Mouse (Mus musculus) ovary, postnatal 14 days (tissue): ENCODE results near the gene Adamts4.
"Not testable (repeated sequence)": the region's sequence is repeated elsewhere in the genome, so short reads cannot be mapped to it uniquely, and the experiment has no call there.

Experiments
- DNase-seq: peaks from one replicate; pipeline ENCODE4 v3.0.0; 2022; ENCODE audit warnings: low spot score

Gene Adamts4

DNA sequence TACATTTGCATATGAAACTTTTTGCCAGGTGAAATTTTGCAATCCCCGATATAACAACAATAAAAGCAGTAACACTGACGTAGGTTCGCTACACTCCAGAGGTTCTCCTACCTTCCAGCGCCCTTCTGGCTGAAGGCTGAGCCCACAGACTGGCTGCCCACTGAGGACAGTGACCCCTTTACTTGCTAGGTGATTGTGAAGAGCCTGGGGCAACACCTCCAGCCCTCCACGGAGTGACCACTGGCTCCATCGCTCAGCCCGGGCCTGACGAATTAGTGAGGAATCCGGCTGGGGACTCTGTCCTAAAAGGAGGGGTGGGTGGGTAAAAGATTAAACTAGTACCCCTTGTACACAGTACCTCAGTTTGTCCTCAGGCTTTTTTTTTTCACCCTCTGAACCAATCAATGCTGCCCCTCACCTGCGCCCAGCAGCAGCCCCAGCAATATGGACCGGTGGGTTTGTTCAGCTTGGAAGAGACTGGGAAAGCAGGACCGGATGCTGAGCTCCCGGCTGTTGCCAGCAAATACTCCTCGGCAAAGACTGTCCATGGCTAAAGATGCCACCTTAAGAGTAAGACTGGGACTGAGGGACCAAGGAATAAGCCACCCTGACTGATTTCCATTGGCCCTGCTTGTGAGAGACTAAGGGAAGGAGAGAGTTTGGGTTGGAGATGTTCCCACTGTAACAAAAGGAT, 28.9 kb downstream of the Adamts4 start:
- no peak for DNase-seq

DNA sequence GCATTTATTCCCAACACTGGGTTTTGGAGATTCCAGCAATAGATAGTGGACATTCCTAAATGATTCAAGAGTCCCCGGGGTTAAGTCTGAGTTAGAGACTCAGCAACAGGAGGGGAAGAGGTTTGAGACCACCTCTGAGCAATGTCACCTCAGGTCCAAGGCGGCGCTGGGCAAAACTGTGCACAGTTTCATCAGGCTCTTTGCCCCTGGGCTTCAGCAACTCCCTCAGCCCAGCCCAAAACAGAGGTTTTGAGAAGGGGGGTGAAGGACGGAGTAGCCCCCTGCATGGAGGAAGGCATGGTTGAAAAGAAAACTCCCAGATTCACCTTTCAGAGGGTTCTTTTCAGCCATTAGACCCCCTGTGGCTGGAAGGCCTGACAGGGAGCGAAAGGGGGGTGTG, 29.5 kb downstream of the Adamts4 start:
- no peak for DNase-seq

DNA sequence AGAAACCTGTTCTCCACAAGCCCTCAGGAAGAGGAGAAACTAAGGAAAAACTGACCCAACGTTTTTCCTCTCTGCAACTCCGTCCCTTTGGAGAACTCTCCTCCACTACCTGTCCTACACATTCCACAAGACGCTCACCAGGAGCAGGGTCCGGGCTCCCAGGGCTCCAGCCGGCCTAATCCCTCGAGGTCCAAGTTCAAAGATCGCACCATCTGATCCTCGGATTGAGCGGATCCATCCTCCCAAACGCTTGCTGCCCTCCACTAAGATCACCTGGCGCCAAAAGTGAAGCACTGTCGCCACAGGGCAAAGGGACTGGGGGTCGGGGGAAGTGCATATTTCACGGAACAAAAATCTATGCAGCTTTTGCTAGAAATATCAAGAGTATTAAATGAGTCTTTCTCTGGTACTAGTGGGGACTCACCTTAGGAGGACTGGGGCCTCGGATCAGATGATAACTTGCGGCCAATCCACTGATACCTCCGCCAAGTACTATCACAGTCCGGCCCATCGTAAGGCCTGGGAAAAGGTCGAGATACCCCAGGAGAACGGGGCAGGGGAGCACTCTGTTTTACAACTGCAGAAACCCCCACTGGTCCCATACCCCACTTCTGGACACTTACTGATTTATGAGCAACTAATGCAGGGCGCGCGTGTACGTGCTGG, 30.2 kb downstream of the Adamts4 start:
- DNase-seq: no peak

DNA sequence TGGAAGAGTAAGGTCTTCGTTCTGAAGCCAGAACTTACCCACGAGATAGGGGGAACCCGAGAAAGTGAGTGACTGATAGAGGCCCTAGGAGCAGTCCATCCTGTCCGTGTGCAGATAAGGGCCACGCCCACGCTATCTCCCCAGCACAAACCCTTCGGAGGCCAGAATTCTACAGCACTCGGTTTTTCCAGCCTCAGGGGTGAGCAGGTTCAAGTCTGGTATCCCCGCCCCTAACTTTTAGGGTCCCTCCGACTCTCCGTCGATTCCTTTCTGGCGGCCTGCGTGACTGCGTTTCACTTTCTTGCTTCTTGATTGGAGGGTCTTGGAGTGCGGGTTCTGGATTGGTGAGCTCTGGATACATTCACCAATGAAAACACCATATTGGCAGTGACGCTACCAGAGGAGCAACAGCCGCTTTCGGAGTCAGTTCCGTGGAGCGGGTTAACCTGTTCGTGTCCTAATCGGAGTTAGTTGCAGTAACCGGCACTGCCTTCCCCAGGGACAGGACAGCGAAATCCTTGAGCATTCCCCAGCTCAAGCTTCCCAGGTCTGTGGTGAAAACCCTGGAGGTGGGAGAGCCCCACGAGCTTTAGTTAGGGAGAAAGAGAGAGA, 30.8 kb downstream of the Adamts4 start, which contains the start of gene Ppox:
TSS of gene Ppox (minus strand) at position 271 of the 612 bp plus-strand sequence.
- peak; percentile 78 for DNase-seq

DNA sequence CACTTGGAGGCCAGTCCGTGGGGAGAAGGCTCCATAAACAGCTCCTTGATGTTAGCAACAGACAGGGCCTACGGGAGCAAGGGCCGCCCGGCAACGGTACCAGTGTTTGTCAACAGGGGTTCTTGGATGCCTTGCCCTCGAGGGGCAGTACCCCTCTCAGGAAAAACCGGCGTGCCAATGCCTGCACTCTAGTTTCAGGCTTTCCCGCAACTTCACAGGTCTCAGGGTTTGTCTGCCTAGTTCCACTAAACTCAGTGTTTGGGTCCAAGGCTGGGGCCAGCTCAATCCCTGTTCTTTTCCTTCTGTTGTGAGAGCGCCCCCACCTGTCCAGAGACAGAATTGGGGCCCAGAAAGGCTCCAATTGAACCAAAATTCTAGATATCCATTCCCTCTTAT, 31.3 kb downstream of the Adamts4 start:
- DNase-seq: peak; percentile 75

DNA sequence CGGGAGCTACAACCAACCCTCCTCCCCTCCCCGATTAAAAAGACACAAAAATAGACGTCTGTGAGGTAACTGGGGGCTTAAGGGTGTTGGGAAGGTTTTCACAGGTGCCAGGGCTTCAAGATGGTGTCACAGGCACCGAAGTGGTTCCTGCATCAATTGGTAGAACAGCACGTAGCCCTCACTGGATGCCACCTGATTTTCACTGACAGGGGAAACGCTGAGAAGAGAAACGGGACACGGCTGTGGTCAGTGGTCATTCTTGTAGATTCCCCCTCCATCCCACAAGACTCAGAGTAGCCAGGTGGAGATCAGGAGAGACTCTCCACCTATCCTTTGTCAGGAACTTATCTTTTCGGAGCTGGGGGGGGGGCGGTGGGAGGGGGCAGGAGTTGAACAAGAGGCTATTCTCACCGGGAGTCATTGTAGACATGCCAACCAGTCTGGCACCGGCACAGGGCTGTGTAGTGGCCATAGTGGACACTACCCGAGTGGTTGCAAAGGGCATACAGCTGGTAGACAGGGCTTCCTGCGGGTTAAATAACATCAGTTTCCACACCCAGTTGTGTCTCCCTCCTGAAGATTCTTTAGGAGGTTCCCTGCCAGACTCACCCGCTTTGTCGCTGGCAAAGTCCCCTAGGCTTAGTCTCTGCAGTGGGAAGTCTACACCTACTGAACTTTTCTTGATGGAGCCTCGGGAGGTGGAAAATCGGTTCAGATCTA, 32.0 kb downstream of the Adamts4 start:
- DNase-seq: no peak

DNA sequence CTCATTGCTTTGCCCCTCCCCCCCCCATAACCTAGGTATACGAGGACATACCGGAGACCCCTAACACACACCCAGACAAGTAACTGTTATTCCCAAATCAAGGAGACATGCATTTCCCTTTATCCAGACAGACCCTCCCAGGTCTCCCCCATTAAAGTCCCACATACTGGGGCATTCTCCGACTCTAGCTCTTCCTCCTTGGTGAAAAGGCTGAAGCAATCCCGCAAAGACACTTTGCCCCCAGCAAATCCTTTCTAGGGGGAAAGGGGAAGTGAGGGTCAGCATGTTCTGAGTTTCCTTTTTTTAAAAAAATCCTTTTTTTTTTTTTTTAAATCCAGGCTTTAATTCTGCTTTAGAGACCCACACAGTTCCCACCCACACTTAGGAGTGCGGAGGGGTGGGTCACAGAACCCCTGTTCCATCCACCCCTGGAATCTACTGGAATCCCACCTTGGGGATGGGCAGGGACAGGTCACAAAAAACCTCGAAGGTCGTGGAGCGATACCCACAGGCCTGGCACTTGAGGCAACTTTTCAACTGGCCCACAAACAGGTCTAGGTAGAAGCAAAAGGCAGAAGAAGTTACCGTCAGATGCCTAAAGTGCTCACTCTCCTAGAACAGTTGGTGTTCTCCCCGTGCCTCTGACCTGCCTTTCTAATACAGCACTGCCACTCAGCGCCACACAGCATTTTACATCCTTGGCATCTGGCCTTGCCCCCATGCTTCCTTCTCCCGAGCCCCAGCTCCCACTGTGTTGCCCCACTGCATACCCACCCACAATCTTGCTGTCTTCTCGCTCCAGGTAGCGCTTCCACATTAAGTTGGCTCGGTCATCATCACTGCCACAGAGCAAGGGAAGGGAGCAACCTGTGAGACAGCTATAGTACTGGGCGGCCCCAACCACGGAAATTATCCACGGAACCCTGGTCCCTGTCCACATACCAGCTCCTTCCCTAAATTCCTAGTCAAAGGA, 33.3 kb downstream of the Adamts4 start:
- DNase-seq: no peak

DNA sequence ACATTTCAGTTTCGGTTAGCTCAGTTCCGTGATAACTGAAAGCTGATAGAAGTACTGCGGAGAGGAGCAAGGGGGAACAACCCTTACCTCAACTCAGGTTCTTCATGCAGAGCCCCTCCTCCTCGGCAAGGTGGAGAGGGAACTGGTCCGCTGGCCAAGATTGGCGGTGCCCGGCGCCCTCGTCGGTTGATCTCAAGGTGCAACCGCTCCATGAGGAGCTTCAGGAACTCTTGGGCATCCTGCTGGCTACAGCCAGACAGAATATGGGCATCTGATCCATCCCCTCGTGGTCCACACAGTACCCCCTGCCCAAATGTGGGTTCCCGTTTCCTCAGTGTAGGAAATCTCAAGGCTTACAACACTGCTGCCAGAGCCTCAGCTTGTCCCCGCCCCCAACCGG, 34.3 kb downstream of the Adamts4 start:
- no peak for DNase-seq

DNA sequence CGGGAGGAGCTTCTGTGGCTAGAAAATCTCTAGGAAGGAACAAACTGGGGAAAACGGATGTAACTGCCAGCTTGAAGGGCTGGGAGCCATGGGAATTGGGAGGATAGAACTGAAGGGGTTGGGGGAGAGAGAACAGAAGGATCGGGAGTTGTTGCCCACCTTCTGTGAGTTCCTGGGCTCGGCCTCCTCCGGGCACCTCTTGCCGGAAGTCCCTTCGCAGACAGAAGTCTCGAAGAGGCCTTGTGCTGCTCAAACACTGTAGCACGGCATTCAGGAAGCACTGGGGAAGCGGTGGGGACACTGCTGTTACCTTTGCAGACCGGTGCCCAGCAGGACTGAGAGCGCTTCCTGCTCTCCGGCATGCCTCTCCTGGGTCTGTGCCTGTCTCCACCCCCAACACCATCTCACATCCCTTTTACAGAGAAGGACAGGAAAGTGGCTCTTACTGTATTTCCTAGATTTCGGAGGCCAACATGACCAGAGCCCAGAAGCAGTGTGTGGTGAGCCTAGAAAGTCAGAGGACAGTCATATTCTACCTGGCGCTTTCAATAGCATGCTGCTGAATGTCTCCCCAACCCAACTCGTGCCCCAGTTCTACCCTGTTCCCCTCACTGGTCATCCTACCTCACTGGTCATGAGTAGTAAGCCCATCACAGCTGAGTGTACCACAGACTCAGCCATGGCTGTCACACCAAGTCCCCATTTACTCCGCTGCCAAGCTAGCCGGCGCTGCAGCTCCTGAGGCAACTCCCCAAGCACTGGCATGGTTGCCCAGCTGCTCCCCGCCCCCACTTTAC, 35.1 kb downstream of the Adamts4 start:
- no peak for DNase-seq

DNA sequence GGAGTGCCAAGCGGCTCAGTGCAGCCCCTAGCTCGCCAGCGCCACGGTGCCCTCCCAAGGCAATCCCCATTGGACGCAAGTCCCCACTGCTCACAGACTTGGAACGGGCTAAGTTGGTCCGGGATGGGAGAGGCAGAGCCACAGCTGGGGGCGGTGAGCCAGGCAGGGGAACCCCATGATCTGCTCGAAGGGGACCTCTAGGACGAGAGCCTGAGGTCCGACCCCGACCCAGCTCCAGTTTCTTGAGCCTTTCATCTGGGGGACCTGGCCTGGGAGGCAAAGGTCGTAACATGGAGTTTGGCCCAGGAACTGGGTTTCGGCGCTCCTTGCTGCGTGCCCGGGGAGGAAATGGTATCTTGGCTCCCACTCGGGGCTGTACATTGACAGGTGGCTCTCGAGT, 36.3 kb downstream of the Adamts4 start:
- DNase-seq: no peak

DNA sequence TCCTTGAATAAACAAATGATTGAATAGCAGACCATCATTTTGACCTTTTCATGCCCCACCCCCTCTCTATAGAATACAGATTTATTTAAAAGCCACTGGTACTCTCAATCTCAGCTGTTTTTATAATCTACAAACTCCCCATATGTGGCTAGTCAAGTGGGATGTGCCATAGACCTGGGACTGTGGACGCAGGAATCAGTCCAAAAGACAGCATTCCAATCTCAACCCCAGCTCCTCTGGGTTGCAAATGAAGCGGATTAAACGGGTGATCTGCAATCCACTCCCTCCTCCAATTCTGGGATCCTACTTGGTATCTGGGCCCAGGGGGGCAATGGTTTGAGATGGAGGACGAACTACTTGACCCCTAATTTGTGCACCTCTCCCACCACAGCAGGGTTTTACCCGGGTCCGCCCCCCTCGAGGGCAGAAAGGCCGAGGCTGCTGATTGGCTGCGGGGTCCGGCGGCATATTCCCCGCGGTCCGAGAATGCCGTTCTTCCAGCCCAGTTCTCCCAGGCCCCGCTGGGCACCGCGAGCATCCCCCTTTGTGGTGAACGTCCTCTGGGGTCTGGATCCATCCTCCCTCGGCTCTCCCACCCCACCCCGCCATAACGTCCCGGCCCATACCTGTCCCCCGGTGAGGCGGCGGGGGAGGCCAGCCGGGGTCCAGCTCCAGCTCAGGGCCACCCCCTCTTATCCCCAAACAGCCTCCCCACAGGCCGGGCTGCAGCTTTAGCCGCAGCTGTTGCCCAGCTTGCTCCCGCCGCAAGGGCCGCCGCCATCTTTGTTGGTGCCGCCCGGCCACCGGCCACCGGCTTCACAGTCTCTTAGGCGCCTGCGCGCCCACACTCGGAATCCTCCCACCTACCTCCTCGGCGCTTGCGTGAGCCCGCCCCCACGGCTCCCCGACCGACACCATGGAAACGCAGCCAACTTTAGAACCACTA, 37.2 kb downstream of the Adamts4 start, which contains the start of gene Usp21:
TSS of gene Usp21 (minus strand) at position 856 of the 946 bp plus-strand sequence.
- peak; percentile 91 for DNase-seq

DNA sequence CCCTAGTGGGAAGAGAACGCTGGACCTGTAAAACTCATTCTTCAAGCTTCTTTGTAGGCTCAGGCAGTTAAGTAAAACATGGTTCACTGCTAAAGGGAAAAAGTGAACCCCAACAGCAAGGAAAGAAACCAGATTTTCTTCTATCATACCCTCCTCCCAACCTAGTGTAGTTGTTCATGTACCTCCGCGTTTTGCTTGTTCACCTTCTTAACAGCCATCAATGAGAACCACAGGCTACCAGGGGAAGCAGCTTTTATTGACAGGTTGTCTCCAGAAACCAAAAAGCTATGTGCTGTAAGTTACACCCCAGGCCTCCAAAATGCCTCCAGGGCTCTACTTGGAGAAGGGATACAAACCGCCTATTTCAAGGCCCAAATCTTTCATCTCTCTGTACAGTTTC, 38.1 kb downstream of the Adamts4 start:
- DNase-seq: no peak

DNA sequence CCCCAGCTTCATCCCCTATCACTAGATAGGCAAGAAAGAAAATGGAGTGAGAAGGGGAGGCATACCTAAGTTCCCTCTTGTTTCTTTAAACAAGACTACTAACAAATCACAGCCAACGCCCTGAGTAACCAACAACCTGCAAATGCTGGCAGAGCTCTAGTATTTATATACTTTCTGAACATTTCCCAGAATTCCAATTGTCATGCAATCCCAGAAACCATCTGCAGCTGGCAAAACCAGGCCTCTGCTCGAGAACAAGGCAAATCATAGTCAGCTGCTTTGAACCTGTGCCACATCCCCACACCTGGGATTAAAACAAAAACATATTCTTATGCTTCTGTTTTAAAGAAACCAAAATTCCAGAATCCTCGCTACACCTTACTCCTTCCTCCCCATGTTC, 43.1 kb downstream of the Adamts4 start:
- DNase-seq: no peak

DNA sequence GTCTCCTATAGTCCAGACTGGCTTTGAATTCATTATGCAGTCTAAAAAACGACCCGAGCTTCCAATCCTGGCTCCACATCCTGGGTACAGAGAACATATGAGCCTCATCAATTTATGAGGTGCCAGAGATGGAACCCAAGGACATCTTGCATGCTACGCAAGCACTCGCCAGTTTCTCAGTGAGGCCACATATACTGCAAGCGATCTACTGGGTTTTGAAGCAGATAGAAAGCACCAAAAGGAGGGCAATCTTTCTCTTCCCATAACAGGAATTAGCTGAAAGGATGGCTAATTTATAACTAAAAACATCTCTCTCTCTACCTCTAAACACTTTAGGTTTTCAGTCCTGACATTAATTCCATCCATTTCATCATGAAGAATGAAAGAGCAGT, 43.7 kb downstream of the Adamts4 start:
- DNase-seq: no peak

DNA sequence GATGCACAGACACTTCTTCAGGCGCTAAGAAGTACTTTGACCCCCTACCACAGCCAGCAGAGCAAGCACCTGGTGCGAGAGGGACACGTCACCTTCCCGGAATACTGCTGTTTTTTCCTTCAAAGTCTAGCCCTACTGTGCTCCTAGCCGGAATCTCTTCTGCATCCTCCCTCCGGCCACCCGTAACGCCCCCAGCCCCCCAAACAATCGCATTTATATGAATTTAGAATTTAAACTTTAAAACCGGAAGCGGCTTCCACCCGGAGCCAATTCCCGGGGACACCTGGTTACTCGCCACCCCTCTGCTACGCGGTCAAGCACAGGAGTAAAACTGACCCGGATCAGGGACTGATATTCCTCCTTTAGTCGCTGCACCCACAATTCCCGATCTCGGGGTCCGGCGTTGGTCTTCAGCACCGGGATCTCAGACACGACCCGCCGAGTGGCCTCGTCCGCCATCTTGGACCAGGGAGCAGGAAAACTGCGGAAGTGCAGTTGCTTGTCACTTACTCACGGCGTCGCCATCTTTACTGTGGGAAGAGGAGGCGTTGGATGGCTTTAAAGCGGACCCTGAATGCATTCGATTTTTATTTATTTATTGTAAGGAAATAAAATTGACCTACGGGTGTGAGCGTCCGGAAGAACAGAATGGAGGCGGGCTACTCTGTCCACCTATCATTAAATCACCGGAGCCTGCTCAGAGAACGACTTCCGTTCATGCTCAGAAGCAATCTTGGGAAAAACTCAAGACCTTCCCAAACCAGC, 44.3 kb downstream of the Adamts4 start, which contains the start of gene Ufc1:
TSS of gene Ufc1 (minus strand) at position 727 of the 765 bp plus-strand sequence.
- DNase-seq: peak; percentile 74

DNA sequence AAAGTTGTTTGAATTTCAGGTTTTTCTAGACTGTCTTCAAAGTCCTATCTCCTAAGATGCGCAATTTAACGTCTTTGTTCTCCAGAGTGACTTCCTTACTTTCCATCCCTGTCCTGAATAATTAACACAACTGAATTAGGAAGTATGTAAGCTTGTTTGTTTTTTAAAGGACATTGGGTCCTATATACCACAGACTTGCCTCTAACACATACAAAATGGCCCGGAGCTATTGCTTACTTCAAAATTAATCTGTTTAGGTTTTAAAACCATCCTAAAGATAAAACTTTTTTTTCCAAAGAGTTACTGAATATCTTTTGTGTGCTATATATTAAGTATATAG, 44.8 kb downstream of the Adamts4 start:
- no peak for DNase-seq

DNA sequence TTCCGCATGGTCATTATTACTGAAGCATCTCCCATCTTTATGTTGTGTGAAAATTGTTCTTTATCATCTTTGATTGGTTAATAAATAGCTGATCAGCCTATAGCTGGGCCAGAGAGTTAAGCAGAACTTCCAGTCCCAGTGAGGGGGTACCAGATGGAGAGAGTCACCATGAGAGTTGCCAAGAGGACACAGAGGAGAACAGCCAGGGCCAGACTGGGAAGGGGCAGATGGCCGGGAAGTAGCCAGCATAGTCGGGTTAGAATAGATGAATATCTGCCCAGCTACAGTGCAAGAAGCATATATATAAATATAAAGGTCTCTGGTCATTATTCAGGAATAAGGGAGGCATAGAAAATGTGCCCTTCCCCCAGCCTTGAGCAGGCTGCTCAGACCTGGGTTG, 48.0 kb downstream of the Adamts4 start:
- no peak for DNase-seq

DNA sequence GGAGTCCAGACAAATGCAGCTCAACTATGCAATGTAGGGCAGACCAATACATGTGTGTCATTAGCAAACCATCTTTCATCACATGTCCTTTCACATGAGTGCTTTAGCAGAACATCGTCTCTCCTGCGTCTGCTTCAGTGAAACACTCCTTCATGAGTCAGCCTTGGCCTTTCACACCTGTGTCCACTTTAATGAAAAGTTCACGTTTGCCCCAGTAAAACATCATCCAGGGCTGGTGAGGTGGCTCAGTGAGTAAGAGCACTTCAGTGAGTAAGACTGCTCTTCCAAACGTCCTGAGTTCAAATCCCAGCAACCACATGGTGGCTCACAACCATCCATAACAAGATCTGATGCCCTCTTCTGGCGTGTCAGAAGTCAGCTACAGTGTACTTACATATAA, 55.9 kb downstream of the Adamts4 start:
- DNase-seq: not testable (repeated sequence)

DNA sequence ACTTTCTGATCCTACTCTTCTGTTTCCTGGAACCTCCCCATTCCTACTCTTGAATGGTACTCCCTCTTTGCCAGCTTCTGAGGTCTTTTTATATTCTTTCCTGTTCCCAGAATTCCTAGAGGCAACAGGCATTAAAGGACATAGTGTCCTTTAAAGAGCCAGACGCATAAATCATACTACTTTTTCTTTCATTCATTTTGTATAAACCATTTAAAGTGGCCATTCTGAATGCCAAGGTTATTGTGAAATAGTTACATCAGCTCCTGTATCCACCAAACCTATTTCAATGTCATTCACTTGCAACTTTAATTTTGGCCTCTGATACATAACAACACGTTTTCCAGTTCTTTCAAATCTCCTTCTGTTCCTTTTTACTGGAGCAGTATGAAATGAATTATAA, 59.1 kb downstream of the Adamts4 start:
- DNase-seq: no peak
